Mouse (Mus musculus) embryonic facial prominence, embryonic 11.5 days (tissue): ENCODE data around the gene Mroh9. TPM values are rescaled to one million over a fixed set of nuclear protein-coding genes. Genes with fewer than 3 reads are reported as not detected.

Experiments
- ATAC-seq: fragments of 200-750 bp; cut with Nextera tagmentation; replicated peaks from 2 replicates; pipeline ENCODE4 v1.8.0; 2017; ENCODE audit warnings: low read depth; ENCODE audit not compliant: insufficient number of reproducible peaks, low FRiP score, low TSS enrichment
- DNase-seq: peaks from one replicate; pipeline ENCODE4 v3.0.0-alpha.2; 2015; ENCODE audit warnings: low spot score
- H3K27ac ChIP-seq: fragments of 300-500 bp; sonication (generic); replicated peaks from 2 replicates; pipeline ENCODE4 v1.5.1; 2014; ENCODE audit warnings: mild to moderate bottlenecking, low read depth, low read length, control low read depth
- H3K27me3 ChIP-seq: fragments of 300-500 bp; sonication (generic); 2 replicates; pipeline ENCODE4 v1.6.1; 2014; ENCODE audit warnings: mild to moderate bottlenecking, low read length, moderate library complexity, mixed read lengths; ENCODE audit not compliant: control insufficient read depth, insufficient read depth
- H3K36me3 ChIP-seq: fragments of 300-500 bp; sonication (generic); replicated peaks from 2 replicates; pipeline ENCODE4 v1.6.1; 2014; ENCODE audit warnings: low read depth, mild to moderate bottlenecking, low read length, moderate library complexity, mixed read lengths; ENCODE audit not compliant: control insufficient read depth, insufficient read depth
- H3K4me1 ChIP-seq: fragments of 300-500 bp; sonication (generic); 2 replicates; pipeline ENCODE4 v1.6.1; 2014; ENCODE audit warnings: low read length, mixed read lengths; ENCODE audit not compliant: control insufficient read depth, insufficient read depth
- H3K4me2 ChIP-seq: fragments of 300-500 bp; sonication (generic); 2 replicates; pipeline ENCODE4 v1.6.1; 2014; ENCODE audit warnings: low read depth, mild to moderate bottlenecking, control low read depth, low read length, moderate library complexity
- H3K4me3 ChIP-seq: fragments of 300-500 bp; sonication (generic); 2 replicates; pipeline ENCODE4 v1.5.1; 2014; ENCODE audit warnings: low read depth, low read length, control low read depth
- H3K9ac ChIP-seq: fragments of 300-500 bp; sonication (generic); replicated peaks from 2 replicates; pipeline ENCODE4 v1.6.1; 2014; ENCODE audit warnings: mild to moderate bottlenecking, control low read depth, low read length
- H3K9me3 ChIP-seq: fragments of 300-500 bp; sonication (generic); replicated peaks from 2 replicates; pipeline ENCODE4 v1.6.1; 2016; ENCODE audit warnings: mild to moderate bottlenecking, low read length, inconsistent platforms, mixed read lengths; ENCODE audit not compliant: control insufficient read depth
- WGBS: fragments of 180-500 bp; shearing (Covaris S2); extraction: QIAGEN DNeasy Blood & Tissue Kit; methylation state at CpG from one replicate; pipeline ENCODE4 v1.1.7; 2014; 5-methylcytosine and 5-hydroxymethylcytosine counted together
- polyA plus RNA-seq: library from polyadenylated mRNA; unstranded; fragments of >200 nt; fragmentation: Nextera tagmentation; extraction: Ambion mirVana; gene quantifications from 2 replicates; pipeline ENCODE4 v1.2.1, GENCODE M21; 2014

Mroh9 gene
- not detected in 2 replicates for polyA plus RNA-seq

DNA sequence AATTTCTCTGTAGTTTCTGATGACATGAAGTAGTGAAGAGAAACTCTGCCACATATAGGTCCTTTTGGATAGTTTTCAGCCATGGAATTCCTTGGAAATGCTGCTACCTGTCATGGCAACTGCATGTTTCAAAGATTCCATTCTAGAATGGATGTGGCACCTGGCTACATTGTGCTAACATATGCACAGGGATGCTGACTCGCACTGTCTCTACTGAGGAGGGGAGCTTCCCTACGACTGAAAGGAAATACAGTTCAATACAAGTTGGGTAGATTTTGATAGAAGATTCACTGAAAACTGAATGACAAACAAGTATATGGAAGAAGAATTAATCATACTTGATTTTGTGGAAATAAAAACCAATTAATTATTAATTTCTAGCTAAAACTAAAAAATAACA, at the start of gene Mroh9:
Gene Mroh9, minus strand, starts transcription at position 101 of the 400 bp plus-strand sequence.
- 87% methylated on average over 2 of the region's 2 CpGs for WGBS
- H3K4me3 ChIP-seq, result no peak within 1 kb of the TSS

GRCm38 (mm10) chr1:163129976-163130375, 44.5 kb upstream of the Mroh9 start:
- Histone ChIP-seq H3K27me3 (no peaks in the 10 kb centered on the region), H3K4me1 (peaks cover 3% of the 10 kb centered on the region; the same call in 1 of the 2 replicates), H3K27ac (no peak overlapping the region), H3K4me3 (no peak overlapping the region), H3K9me3 (no peaks in the 10 kb centered on the region), H3K36me3 (no peaks in the 10 kb centered on the region), H3K9ac (no peak overlapping the region), H3K4me2 (no peak overlapping the region)
- peak; percentile 32 for DNase-seq
- no peak for ATAC-seq
- 41% methylated on average over 3 of the region's 3 CpGs for WGBS

More for the DNA sequence above, at the start of gene Mroh9:
- H3K4me1 ChIP-seq, result no peaks in the 10 kb centered on the region
- H3K27ac ChIP-seq, result no peak within 1 kb of the TSS
- H3K9ac ChIP-seq, result no peak within 1 kb of the TSS
- H3K36me3 ChIP-seq, result no peaks in the 10 kb centered on the region
- H3K27me3 ChIP-seq, result no peaks in the 10 kb centered on the region
- no peak for DNase-seq
- ATAC-seq, result no peak
- H3K4me2 ChIP-seq, result no peak within 1 kb of the TSS
- H3K9me3 ChIP-seq, result no peaks in the 10 kb centered on the region

DNA sequence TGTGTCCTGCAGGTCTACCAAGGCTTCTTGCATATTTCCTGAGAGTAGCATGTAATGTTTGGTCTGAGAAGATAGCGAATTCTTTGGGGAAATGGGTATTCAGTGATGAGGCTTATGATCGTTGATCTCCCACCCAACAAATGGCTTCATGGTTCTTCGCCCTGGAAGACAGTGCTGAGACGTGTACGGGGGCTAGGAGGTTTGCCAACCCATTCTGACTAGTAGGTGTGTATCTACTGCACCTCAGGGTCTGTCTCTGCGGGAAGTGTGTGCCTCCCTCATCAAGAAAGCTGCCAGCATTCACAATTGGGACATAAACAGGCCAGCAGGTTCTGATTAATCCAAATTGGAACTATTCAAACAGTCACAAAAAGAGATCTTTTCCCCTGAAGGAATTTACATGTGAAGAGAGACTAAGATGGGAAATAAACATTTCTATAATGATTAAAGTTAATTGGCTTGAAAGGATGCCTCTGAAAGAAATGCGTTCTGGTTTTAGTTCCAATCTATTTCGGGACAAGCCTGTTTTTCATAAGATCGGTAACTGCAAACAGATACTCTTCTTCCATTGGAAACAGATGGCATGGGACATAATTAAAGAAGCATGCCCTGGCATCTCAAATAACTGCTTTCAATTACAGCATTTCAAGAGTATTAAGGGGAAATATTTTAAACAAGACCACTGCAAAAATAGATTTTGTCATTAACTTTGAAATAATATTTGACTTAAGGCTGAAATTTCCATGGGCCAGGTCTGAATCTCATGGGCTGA, 43.8 kb upstream of the Mroh9 start:
- H3K27ac ChIP-seq, result no peak overlapping the region
- peak; percentile 59; the same call in 1 of the 2 replicates for ATAC-seq
- 33% methylated on average over 9 of the region's 9 CpGs for WGBS

GRCm38 (mm10) chr1:163126175-163126881, 40.9 kb upstream of the Mroh9 start:
- DNase-seq (no peak), ATAC-seq (no peak)
- H3K9me3 ChIP-seq, result no peaks in the 10 kb centered on the region
- no peak overlapping the region for H3K27ac ChIP-seq
- H3K36me3 ChIP-seq, result no peaks in the 10 kb centered on the region
- H3K4me3 ChIP-seq, result no peak overlapping the region
- 68% methylated on average over 7 of the region's 7 CpGs for WGBS
- H3K9ac ChIP-seq, result no peak overlapping the region
- H3K4me1 ChIP-seq, result peaks cover 3% of the 10 kb centered on the region; the same call in 1 of the 2 replicates
- H3K4me2 ChIP-seq, result no peak overlapping the region
- H3K27me3 ChIP-seq, result no peaks in the 10 kb centered on the region

More for the DNA sequence above, 43.8 kb upstream of the Mroh9 start:
- DNase-seq, result peak; percentile 89
- H3K4me2 ChIP-seq, result no peak overlapping the region
- no peaks in the 10 kb centered on the region for H3K36me3 ChIP-seq
- H3K4me1 ChIP-seq, result peaks cover 3% of the 10 kb centered on the region; the same call in 1 of the 2 replicates
- no peak overlapping the region for H3K4me3 ChIP-seq
- H3K9me3 ChIP-seq, result no peaks in the 10 kb centered on the region
- no peaks in the 10 kb centered on the region for H3K27me3 ChIP-seq
- no peak overlapping the region for H3K9ac ChIP-seq

- H3K4me2 ChIP-seq, result no peak overlapping the region
- no peaks in the 10 kb centered on the region for H3K36me3 ChIP-seq
- H3K4me1 ChIP-seq, result no peaks in the 10 kb centered on the region
- DNase-seq (no peak), ATAC-seq (no peak)
- no peaks in the 10 kb centered on the region for H3K9me3 ChIP-seq
- H3K27ac ChIP-seq, result no peak overlapping the region
- no peaks in the 10 kb centered on the region for H3K27me3 ChIP-seq
- H3K9ac ChIP-seq, result no peak overlapping the region
- H3K4me3 ChIP-seq, result no peak overlapping the region
- WGBS, result 69% methylated on average over 1 of the region's 1 CpGs
Observed at GRCm38 (mm10) chr1:163122414-163122813, 36.9 kb upstream of the Mroh9 start.

DNA sequence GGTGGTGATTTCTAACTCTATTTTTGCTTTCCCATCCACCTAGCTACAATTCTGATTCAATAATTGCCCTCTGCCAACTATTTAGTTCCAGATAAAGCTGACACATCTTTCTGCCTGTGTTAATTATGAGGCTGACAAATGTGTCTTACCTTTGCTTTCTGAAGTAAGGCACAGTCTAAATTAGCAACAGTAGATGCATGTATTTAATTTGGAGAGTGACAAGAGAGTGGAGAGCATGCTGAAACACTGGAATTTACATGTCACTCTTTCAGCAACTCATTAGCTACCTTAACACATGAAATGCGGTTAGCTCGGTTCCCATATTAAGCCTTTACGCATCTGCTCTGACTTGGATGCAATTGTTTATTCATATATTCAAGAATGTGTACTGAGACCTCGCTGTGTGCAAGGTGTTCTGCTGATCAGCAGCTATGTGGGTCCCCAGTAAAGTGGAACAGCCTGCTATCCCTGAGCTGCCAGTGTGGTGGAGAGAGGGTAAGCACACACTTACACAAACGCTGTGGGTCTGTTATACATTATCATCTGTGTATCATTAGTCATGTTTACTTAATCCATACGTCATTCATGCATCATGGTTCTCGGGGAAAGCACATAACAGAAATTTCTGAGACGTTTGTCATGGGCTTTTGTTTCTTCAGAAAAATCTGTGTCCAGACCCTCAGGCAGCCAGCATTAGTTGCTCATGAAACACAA, 28.1 kb upstream of the Mroh9 start:
- Histone ChIP-seq H3K4me1 (no peaks in the 10 kb centered on the region), H3K4me2 (no peak overlapping the region), H3K9me3 (no peaks in the 10 kb centered on the region), H3K27me3 (no peaks in the 10 kb centered on the region), H3K4me3 (no peak overlapping the region), H3K27ac (no peak overlapping the region), H3K9ac (no peak overlapping the region), H3K36me3 (no peaks in the 10 kb centered on the region)
- 49% methylated on average over 8 of the region's 8 CpGs for WGBS
- DNase-seq (peak; percentile 57), ATAC-seq (no peak)

GRCm38 (mm10) chr1:163112482-163113164, 27.2 kb upstream of the Mroh9 start:
- Histone ChIP-seq H3K9me3 (no peaks in the 10 kb centered on the region), H3K9ac (no peak overlapping the region), H3K27me3 (no peaks in the 10 kb centered on the region), H3K36me3 (no peaks in the 10 kb centered on the region), H3K27ac (no peak overlapping the region), H3K4me2 (no peak overlapping the region), H3K4me3 (no peak overlapping the region), H3K4me1 (no peaks in the 10 kb centered on the region)
- ATAC-seq, result no peak
- DNase-seq, result no peak
- 88% methylated on average over 4 of the region's 4 CpGs for WGBS
